Mouse (Mus musculus) ES-Bruce4 (cell line): ENCODE measurements around the gene Lrp11.

Experiments used
- CTCF ChIP-seq: IDR thresholded peaks from one replicate; pipeline ENCODE4 v1.8.1; 2011; ENCODE audit warnings: low read depth, low read length
- EP300 ChIP-seq: IDR thresholded peaks from 2 replicates; pipeline ENCODE4 v1.6.1; 2011; ENCODE audit warnings: low read depth, low read length; ENCODE audit not compliant: insufficient read depth
- POLR2A ChIP-seq: IDR thresholded peaks from one replicate; pipeline ENCODE4 v1.8.1; 2011; ENCODE audit warnings: low read length; ENCODE audit not compliant: insufficient read depth

- no peak for TF ChIP-seq POLR2A
- TF ChIP-seq EP300 = no peak
- no peak for TF ChIP-seq CTCF
Observed at GRCm38 (mm10) chr10:7581401-7581800, 8.2 kb upstream of the Lrp11 start.
